Mouse (Mus musculus): ENCODE data around the gene Vps37b. TPM values are rescaled to one million over a fixed set of nuclear protein-coding genes. Genes with fewer than 3 reads are reported as not detected.

Gene Vps37b
- polyA plus RNA-seq, 1 experiment from 2014 or later = 16.7 TPM

DNA sequence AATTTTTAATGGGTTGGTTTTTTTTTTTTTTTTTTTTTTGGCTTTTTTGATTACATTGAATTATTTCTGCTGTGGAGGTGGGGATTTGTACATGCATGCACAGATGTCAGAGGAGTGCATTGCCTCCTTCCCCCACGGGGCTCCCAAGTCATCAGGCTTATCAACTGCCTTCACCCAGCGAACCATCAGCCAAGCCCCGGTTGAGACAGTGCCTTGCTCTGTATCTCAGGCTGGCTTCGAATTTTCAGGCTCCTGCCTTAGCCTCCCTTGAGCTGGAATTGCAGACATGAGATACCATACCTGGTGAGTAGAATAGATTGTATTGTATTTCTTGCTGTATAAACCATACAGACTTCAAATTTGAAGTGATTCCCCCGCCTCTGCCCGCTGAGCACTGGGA lies 7.5 kb upstream of the Vps37b start:
- no peak overlapping the region for H3K27ac ChIP-seq (ENCODE audit: low read depth, low read length)
- WGBS = 77% methylated on average over 6 of the region's 6 CpGs

GRCm38 (mm10) chr5:124036836-124037235 lies 4.8 kb upstream of the Vps37b start:
- Histone ChIP-seq H3K9me3 (ENCODE audit: control insufficient read depth) (no peaks in the 10 kb centered on the region), H3K4me2 (replicated peaks; ENCODE audit: low read depth) (no peak overlapping the region), H3K27ac (ENCODE audit: low read depth, low read length) (no peak overlapping the region), H3K4me1 (replicated peaks; ENCODE audit: control insufficient read depth, insufficient read depth, low read length) (no peaks in the 10 kb centered on the region), H3K27me3 (replicated peaks; ENCODE audit: control insufficient read depth, insufficient read depth, low read length) (no peaks in the 10 kb centered on the region), H3K36me3 (ENCODE audit: control insufficient read depth, insufficient read depth) (no peaks in the 10 kb centered on the region), H3K9ac (ENCODE audit: low read depth, low read length) (no peak overlapping the region), H3K4me3 (ENCODE audit: low read depth, low read length) (no peak overlapping the region)
- ATAC-seq = no peak
- no peak for TF ChIP-seq CTCF (IDR thresholded peaks at IDR 0.05; ENCODE audit: low read depth)
- WGBS = 76% methylated on average over 5 of the region's 5 CpGs

More for the DNA sequence above, 7.5 kb upstream of the Vps37b start:
- Histone ChIP-seq H3K9me3 (ENCODE audit: control insufficient read depth) (no peaks in the 10 kb centered on the region), H3K4me3 (ENCODE audit: low read depth, low read length) (no peak overlapping the region), H3K9ac (ENCODE audit: low read depth, low read length) (no peak overlapping the region), H3K4me2 (replicated peaks; ENCODE audit: low read depth) (no peak overlapping the region), H3K36me3 (ENCODE audit: control insufficient read depth, insufficient read depth) (no peaks in the 10 kb centered on the region), H3K27me3 (replicated peaks; ENCODE audit: control insufficient read depth, insufficient read depth, low read length) (no peaks in the 10 kb centered on the region), H3K4me1 (replicated peaks; ENCODE audit: control insufficient read depth, insufficient read depth, low read length) (no peaks in the 10 kb centered on the region)
- no peak for ATAC-seq
- no peak for TF ChIP-seq CTCF (IDR thresholded peaks at IDR 0.05; ENCODE audit: low read depth)

DNA sequence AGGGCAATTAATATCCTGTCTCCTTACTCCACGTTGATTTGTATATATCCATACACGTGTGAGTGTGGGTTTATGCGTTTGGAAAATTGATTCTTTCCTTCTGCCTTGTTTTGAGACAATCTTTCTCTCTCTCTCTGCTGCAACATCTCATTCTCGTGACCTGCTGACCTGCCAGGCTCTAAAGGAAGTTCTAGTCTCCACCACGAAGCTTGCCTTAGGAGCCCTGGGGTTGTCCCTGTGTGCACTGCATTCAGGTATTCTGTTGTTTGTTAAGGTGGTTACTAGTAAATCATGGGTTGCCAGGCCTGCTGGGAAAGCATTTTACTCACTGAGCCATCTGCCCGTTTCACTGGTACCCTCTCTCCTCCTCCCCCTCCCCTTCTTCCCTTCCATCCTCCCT lies 4.3 kb upstream of the Vps37b start:
- ATAC-seq = no peak
- Histone ChIP-seq H3K36me3 (ENCODE audit: control insufficient read depth, insufficient read depth) (no peaks in the 10 kb centered on the region), H3K9ac (ENCODE audit: low read depth, low read length) (no peak overlapping the region), H3K4me1 (replicated peaks; ENCODE audit: control insufficient read depth, insufficient read depth, low read length) (no peaks in the 10 kb centered on the region), H3K27me3 (replicated peaks; ENCODE audit: control insufficient read depth, insufficient read depth, low read length) (no peaks in the 10 kb centered on the region), H3K4me3 (ENCODE audit: low read depth, low read length) (no peak overlapping the region), H3K4me2 (replicated peaks; ENCODE audit: low read depth) (no peak overlapping the region), H3K9me3 (ENCODE audit: control insufficient read depth) (no peaks in the 10 kb centered on the region), H3K27ac (ENCODE audit: low read depth, low read length) (no peak overlapping the region)
- TF ChIP-seq CTCF (IDR thresholded peaks at IDR 0.05; ENCODE audit: low read depth) = no peak
- WGBS = 38% methylated on average over 6 of the region's 6 CpGs

- H3K27ac ChIP-seq (ENCODE audit: low read depth, low read length) = no peak overlapping the region
- H3K4me3 ChIP-seq (ENCODE audit: low read depth, low read length) = no peak overlapping the region
- 79% methylated on average over 8 of the region's 8 CpGs for WGBS
- no peaks in the 10 kb centered on the region for H3K36me3 ChIP-seq (ENCODE audit: control insufficient read depth, insufficient read depth)
- H3K9ac ChIP-seq (ENCODE audit: low read depth, low read length) = no peak overlapping the region
- TF ChIP-seq CTCF (IDR thresholded peaks at IDR 0.05; ENCODE audit: low read depth) = no peak
- no peaks in the 10 kb centered on the region for H3K4me1 ChIP-seq (replicated peaks; ENCODE audit: control insufficient read depth, insufficient read depth, low read length)
- no peaks in the 10 kb centered on the region for H3K27me3 ChIP-seq (replicated peaks; ENCODE audit: control insufficient read depth, insufficient read depth, low read length)
- no peaks in the 10 kb centered on the region for H3K9me3 ChIP-seq (ENCODE audit: control insufficient read depth)
- ATAC-seq = no peak
- H3K4me2 ChIP-seq (replicated peaks; ENCODE audit: low read depth) = no peak overlapping the region
These were observed 3.7 kb upstream of the Vps37b start for GRCm38 (mm10) chr5:124035806-124036205.

DNA sequence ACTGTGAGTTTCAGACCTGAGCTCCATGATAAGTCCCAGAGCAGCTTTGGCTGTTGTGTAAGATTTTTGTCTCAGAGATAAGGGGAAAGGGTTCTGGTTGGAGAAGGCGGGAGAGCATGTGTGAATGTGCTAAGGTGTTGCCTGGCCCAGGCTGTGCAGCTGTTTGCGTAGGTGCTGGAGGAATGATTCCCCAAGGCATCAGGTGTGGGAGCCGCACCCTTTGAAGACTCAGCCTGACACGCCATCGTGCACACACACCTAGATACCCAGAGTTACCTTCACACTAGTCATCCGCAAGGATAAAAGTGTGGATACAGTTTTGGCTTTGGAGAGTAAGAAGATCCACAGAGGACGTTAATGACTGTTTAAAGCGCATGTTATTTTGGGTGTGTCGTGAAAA lies 3.3 kb upstream of the Vps37b start:
- no peak overlapping the region for H3K4me3 ChIP-seq (ENCODE audit: low read depth, low read length)
- WGBS = 60% methylated on average over 9 of the region's 9 CpGs
- no peak for ATAC-seq

DNA sequence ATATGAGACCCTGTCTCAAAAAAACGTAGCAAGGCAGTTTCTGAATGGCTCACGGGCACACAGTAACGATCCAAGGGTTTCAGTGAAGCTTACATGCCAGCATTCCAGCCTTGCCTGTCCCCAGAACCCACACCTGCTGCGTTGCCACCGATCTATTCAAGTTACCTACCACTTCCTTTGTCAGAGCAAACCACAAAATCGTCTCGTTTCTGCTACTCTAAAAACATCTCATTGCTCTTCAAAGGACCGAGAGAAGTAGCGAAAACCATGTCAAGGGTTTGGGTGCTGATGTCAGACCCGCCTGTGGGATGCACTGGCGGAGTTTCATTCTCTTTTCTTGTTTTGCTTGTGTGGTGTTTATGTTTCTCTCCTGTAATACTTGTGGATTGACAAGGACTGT lies 2.4 kb upstream of the Vps37b start:
- TF ChIP-seq CTCF (IDR thresholded peaks at IDR 0.05; ENCODE audit: low read depth) = no peak
- Histone ChIP-seq H3K4me1 (replicated peaks; ENCODE audit: control insufficient read depth, insufficient read depth, low read length) (peaks cover 2% of the 10 kb centered on the region; the same call in 1 of the 2 replicates), H3K9ac (ENCODE audit: low read depth, low read length) (no peak overlapping the region), H3K4me3 (ENCODE audit: low read depth, low read length) (no peak overlapping the region), H3K9me3 (ENCODE audit: control insufficient read depth) (no peaks in the 10 kb centered on the region), H3K4me2 (replicated peaks; ENCODE audit: low read depth) (no peak overlapping the region), H3K27ac (ENCODE audit: low read depth, low read length) (no peak overlapping the region), H3K36me3 (ENCODE audit: control insufficient read depth, insufficient read depth) (no peaks in the 10 kb centered on the region), H3K27me3 (replicated peaks; ENCODE audit: control insufficient read depth, insufficient read depth, low read length) (no peaks in the 10 kb centered on the region)
- ATAC-seq = no peak
- WGBS = 75% methylated on average over 11 of the region's 11 CpGs

More for the DNA sequence above, 3.3 kb upstream of the Vps37b start:
- H3K9me3 ChIP-seq (ENCODE audit: control insufficient read depth) = no peaks in the 10 kb centered on the region
- H3K27me3 ChIP-seq (replicated peaks; ENCODE audit: control insufficient read depth, insufficient read depth, low read length) = no peaks in the 10 kb centered on the region
- H3K4me2 ChIP-seq (replicated peaks; ENCODE audit: low read depth) = no peak overlapping the region
- H3K27ac ChIP-seq (ENCODE audit: low read depth, low read length) = no peak overlapping the region
- H3K4me1 ChIP-seq (replicated peaks; ENCODE audit: control insufficient read depth, insufficient read depth, low read length) = no peaks in the 10 kb centered on the region
- no peak for TF ChIP-seq CTCF (IDR thresholded peaks at IDR 0.05; ENCODE audit: low read depth)
- H3K9ac ChIP-seq (ENCODE audit: low read depth, low read length) = no peak overlapping the region
- H3K36me3 ChIP-seq (ENCODE audit: control insufficient read depth, insufficient read depth) = no peaks in the 10 kb centered on the region
